Mouse (Mus musculus) stomach, postnatal 0 days (tissue): ENCODE data around the gene Tsr2. TPM values are rescaled to one million over a fixed set of nuclear protein-coding genes. Genes with fewer than 3 reads are reported as not detected.

Experiments
- ATAC-seq: fragments of 200-750 bp; cut with Nextera tagmentation; 2 replicates; pipeline ENCODE4 v1.8.0; 2017; ENCODE audit not compliant: low FRiP score, low TSS enrichment
- DNase-seq: peaks from one replicate; pipeline ENCODE4 v3.0.0-alpha.2; 2016; ENCODE audit warnings: low spot score
- H3K27ac ChIP-seq: fragments of 300-500 bp; sonication (generic); replicated peaks from 2 replicates; pipeline ENCODE4 v1.5.1; 2014; ENCODE audit warnings: mild to moderate bottlenecking, control low read depth
- H3K27me3 ChIP-seq: fragments of 300-500 bp; sonication (generic); 2 replicates; pipeline ENCODE4 v1.6.1; 2014; ENCODE audit warnings: low read length; ENCODE audit not compliant: control insufficient read depth, insufficient read depth
- H3K36me3 ChIP-seq: fragments of 300-500 bp; sonication (generic); 2 replicates; pipeline ENCODE4 v1.6.1; 2014; ENCODE audit warnings: low read length, mixed read lengths; ENCODE audit not compliant: control insufficient read depth, insufficient read depth
- H3K4me1 ChIP-seq: fragments of 300-500 bp; sonication (generic); replicated peaks from 2 replicates; pipeline ENCODE4 v1.6.1; 2014; ENCODE audit warnings: antibody characterized with exemption; ENCODE audit not compliant: control insufficient read depth, insufficient read depth
- H3K4me2 ChIP-seq: fragments of 300-500 bp; sonication (generic); replicated peaks from 2 replicates; pipeline ENCODE4 v1.6.1; 2014; ENCODE audit warnings: low read depth, mild to moderate bottlenecking, control low read depth, moderate library complexity
- H3K4me3 ChIP-seq: fragments of 300-500 bp; sonication (generic); 2 replicates; pipeline ENCODE4 v1.5.1; 2014; ENCODE audit warnings: low read depth, low read length, control low read depth
- H3K9ac ChIP-seq: fragments of 300-500 bp; sonication (generic); 2 replicates; pipeline ENCODE4 v1.6.1; 2014; ENCODE audit warnings: mild to moderate bottlenecking, low read length, control low read depth, mixed read lengths
- H3K9me3 ChIP-seq: fragments of 300-500 bp; sonication (generic); 2 replicates; pipeline ENCODE4 v1.6.1; 2016; ENCODE audit warnings: low read length; ENCODE audit not compliant: control insufficient read depth
- CTCF ChIP-seq: IDR thresholded peaks from 2 replicates; pipeline ENCODE4 v1.5.1; 2016; ENCODE audit warnings: antibody characterized with exemption, low read depth, mild to moderate bottlenecking, moderate library complexity
- EP300 ChIP-seq: optimal IDR thresholded peaks from 2 replicates; pipeline ENCODE3; 2016; ENCODE audit warnings: antibody characterized with exemption
- WGBS: fragments of 180-500 bp; shearing (Covaris S2); extraction: QIAGEN DNeasy Blood & Tissue Kit; methylation state at CpG from one replicate; pipeline ENCODE4 v1.1.7; 2014; 5-methylcytosine and 5-hydroxymethylcytosine counted together
- polyA plus RNA-seq: library from polyadenylated mRNA; unstranded; fragments of >200 nt; fragmentation: Nextera tagmentation; extraction: Ambion mirVana; gene quantifications from 2 replicates; pipeline ENCODE4 v1.2.1, GENCODE M21; 2015

The Tsr2 gene
- polyA plus RNA-seq, 1 experiment from 2014 or later: 16.3 TPM

- DNase-seq (no peak), ATAC-seq (no peak)
- H3K9me3 ChIP-seq: no peaks in the 10 kb centered on the region
- no peaks in the 10 kb centered on the region for H3K36me3 ChIP-seq
- no peak for TF ChIP-seq CTCF
- H3K4me2 ChIP-seq: no peak overlapping the region
- H3K4me3 ChIP-seq: no peak overlapping the region
- no peak overlapping the region for H3K27ac ChIP-seq
- WGBS: 46% methylated on average over 7 of the region's 7 CpGs
- no peaks in the 10 kb centered on the region for H3K4me1 ChIP-seq
- no peak overlapping the region for H3K9ac ChIP-seq
- no peaks in the 10 kb centered on the region for H3K27me3 ChIP-seq
Observed at GRCm38 (mm10) chrX:151107301-151108067, 11.1 kb upstream of the Tsr2 start.

DNA sequence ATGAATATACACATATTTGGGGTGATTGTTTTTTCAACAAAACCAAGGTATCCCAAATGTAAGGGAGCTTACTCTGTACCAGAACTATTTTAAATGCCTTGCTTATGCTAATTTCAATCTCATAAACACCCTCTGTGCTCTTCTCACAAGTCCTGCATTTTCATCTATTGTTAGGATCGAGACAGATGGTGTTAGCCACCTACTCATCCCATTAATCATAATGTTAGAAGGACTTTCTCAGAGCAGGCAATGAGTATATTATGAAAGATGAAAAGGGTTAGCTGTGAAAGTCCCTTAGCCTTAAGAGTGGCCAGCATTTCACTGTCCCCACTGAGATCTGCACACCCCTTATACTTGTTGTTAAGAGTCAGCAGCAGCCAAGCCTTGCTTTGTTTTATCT, 8.9 kb downstream of the Tsr2 start:
- Histone ChIP-seq H3K4me3 (no peak overlapping the region), H3K36me3 (no peaks in the 10 kb centered on the region), H3K27ac (no peak overlapping the region), H3K4me1 (no peaks in the 10 kb centered on the region), H3K9me3 (no peaks in the 10 kb centered on the region), H3K9ac (no peak overlapping the region), H3K4me2 (no peak overlapping the region), H3K27me3 (no peaks in the 10 kb centered on the region)
- DNase-seq (no peak), ATAC-seq (no peak)
- TF ChIP-seq CTCF: no peak
- no peak for TF ChIP-seq EP300
- 87% methylated on average over 1 of the region's 1 CpGs for WGBS

GRCm38 (mm10) chrX:151085599-151085998, 10.7 kb downstream of the Tsr2 start:
- Histone ChIP-seq H3K9ac (no peak overlapping the region), H3K27ac (no peak overlapping the region), H3K9me3 (no peaks in the 10 kb centered on the region), H3K4me3 (no peak overlapping the region), H3K27me3 (no peaks in the 10 kb centered on the region), H3K36me3 (no peaks in the 10 kb centered on the region), H3K4me1 (no peaks in the 10 kb centered on the region), H3K4me2 (no peak overlapping the region)
- no peak for ATAC-seq
- TF ChIP-seq EP300 (no peak), CTCF (no peak)
- no peak for DNase-seq
- 81% methylated on average over 2 of the region's 2 CpGs for WGBS

DNA sequence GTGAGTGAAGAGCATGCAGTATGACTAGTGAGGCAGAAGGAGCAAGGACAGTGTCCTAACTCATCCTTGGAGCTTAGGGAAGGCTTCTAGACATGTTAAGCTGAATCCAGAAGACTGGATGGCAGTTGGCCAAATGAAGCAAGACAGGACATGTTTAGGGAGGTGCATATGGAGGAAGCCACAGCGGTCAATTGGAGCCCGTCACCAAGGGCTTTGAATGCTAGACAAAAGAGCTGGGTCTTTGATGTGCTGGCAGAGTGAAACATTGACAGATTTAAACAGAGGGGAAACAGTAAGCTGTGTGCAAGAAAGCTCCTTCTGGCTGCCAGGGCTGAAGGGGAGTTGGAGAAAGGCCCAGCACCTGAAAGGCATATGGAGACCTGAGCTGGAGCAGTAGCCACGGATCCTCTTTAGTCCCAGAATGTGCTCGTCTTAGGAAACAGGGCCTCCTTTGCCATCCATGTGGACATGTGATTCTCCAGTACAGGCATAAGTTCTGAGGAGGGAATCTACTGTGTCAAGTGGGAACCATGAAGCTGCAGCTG, 19.3 kb downstream of the Tsr2 start:
- WGBS: 76% methylated on average over 4 of the region's 4 CpGs
- no peak for TF ChIP-seq CTCF
- no peak for TF ChIP-seq EP300
- Histone ChIP-seq H3K9ac (no peak overlapping the region), H3K4me2 (no peak overlapping the region), H3K36me3 (no peaks in the 10 kb centered on the region), H3K4me3 (no peak overlapping the region), H3K27me3 (no peaks in the 10 kb centered on the region), H3K27ac (no peak overlapping the region), H3K4me1 (no peaks in the 10 kb centered on the region), H3K9me3 (no peaks in the 10 kb centered on the region)
- ATAC-seq (no peak), DNase-seq (no peak)

DNA sequence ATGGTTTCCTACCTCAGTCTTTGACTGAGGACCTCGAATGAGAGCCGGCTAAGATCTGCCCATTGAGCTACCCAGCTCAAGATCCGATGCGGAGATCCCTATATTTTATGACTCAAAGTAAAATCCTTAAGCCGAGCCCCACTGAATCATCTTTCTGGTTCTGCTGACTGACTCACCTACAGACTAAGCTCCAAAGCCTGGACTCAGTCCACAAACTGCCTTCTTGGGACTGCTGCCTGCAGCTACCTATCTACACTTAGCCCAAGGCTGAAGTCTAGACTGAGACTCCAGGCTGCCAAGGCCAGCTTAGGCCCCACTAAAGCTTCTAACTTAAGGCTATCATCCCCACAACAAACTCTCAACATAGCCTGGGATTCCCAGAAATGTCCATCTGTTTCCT, 20.3 kb downstream of the Tsr2 start:
- DNase-seq (no peak), ATAC-seq (no peak)
- H3K9me3 ChIP-seq: no peaks in the 10 kb centered on the region
- H3K4me3 ChIP-seq: no peak overlapping the region
- no peak overlapping the region for H3K4me2 ChIP-seq
- H3K27ac ChIP-seq: no peak overlapping the region
- H3K27me3 ChIP-seq: no peaks in the 10 kb centered on the region
- H3K4me1 ChIP-seq: no peaks in the 10 kb centered on the region
- H3K9ac ChIP-seq: no peak overlapping the region
- TF ChIP-seq EP300 (no peak), CTCF (no peak)
- no peaks in the 10 kb centered on the region for H3K36me3 ChIP-seq
- WGBS: 91% methylated on average over 5 of the region's 5 CpGs

DNA sequence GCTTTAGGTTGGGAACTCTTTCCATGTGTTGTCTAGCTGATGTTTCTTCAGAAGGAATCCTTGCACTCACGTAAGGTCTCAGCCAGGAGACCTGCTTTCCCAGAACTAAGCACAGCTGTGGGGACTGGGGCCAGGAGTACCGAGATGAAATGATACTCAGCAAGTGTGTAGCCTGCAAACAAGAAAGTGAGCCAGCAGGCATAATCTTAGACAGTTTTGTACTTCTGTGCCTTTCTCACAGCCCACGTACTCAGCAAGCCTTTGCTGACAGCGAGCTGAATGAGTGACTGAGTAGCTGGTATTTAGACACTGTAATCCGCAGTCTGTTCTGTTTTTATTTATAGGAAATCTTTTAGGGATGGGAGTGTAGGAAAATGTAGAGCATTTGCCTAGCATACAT, 28.5 kb downstream of the Tsr2 start:
- Histone ChIP-seq H3K27me3 (no peaks in the 10 kb centered on the region), H3K4me3 (no peak overlapping the region), H3K4me2 (no peak overlapping the region), H3K27ac (no peak overlapping the region), H3K4me1 (no peaks in the 10 kb centered on the region), H3K36me3 (no peaks in the 10 kb centered on the region), H3K9me3 (no peaks in the 10 kb centered on the region), H3K9ac (no peak overlapping the region)
- WGBS: 85% methylated on average over 5 of the region's 5 CpGs
- TF ChIP-seq EP300 (no peak), CTCF (no peak)
- ATAC-seq (no peak), DNase-seq (no peak)
